Mouse (Mus musculus): Measurements from ENCODE around the gene Olfr156.

- TF ChIP-seq MAX (IDR thresholded peaks at IDR 0.05; ENCODE audit: low read depth) (no peak), TCF12 (IDR thresholded peaks at IDR 0.05; ENCODE audit: insufficient read depth, poor library complexity, severe bottlenecking) (no peak), POLR2AphosphoS2 (IDR thresholded peaks at IDR 0.05; ENCODE audit: insufficient read length, low read depth) (no peak)
Observed at GRCm38 (mm10) chr4:43823845-43824337, at the start of gene Olfr156.
